Comparison of ENCODE assay signal across 9 mouse cellular contexts in the genomic region with DNA sequence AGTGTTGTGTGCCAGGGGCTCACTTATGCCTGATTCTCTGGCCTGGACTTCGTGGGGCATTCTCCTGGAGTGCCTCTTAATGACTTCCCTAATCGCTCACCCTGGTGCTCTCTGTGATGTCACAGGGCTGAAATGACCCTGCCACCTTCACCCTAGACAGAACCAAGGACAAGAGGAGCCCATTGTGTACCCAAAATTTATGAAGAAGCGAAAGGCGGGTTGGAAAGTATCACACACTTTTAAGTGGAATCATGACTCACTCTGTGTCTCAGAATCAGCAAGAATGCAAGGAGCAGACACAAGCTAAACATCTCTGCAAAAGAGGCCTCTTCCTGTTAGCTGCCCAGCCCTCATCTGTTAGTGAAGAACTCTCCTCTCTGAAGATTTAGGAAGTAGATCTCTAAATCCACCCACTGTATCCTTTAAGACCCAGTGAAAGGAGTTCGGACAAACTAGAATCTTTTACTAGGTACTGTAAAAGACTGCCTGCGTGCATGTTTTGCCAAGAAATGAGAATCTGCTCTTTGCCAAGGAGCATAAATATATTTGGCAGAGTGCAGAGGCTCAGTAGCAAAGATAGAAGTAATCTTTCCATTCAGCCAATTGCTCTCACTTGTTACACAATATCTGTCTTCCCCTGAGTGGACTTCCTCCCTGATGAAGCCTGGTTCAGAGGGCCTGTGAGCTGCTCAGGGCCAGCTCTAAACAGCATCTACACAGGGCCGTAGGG.
DNase-seq lines count a peak whose midpoint lies in the region; TF ChIP-seq lines count a peak whose summit lies in the region.
"Had no signal": no experiment of that assay in that cellular context is flagged by ENCODE, and none has a peak within 500 bp of the region (broad histone marks: within the 10 kb centered on the region; RNA-seq: fewer than 3 reads in every experiment).

No protein-coding gene starts in this region.

- H3K27me3 ChIP-seq in heart, embryonic 10.5 days (ENCODE audit: insufficient read depth, poor library complexity, severe bottlenecking), result no peaks in the 10 kb centered on the region
- no peaks in the 10 kb centered on the region; the same call in 1 of the 2 replicates for H3K27me3 ChIP-seq in liver, adult 2 months (ENCODE audit: control insufficient read depth, insufficient read depth, low read length)
- H3K27me3 ChIP-seq: neural tube, embryonic 12.5 days had no signal

- H3K4me3 ChIP-seq in heart, embryonic 10.5 days, result no peak overlapping the region
- no peak overlapping the region for H3K4me3 ChIP-seq in liver, adult 2 months (ENCODE audit: insufficient read depth, low read depth, low read length)
- H3K4me3 ChIP-seq: neural tube, embryonic 12.5 days had no signal

- no peak overlapping the region for H3K9ac ChIP-seq in liver, adult 2 months (ENCODE audit: low read depth, low read length)
- H3K9ac ChIP-seq: neural tube, embryonic 12.5 days had no signal

- TF ChIP-seq POLR2A in liver, adult 2 months (IDR thresholded peaks at IDR 0.05; ENCODE audit: extremely low read depth, insufficient read depth, low read length), result no peak

- H3K9me3 ChIP-seq in heart, embryonic 10.5 days, result no peaks in the 10 kb centered on the region
- H3K9me3 ChIP-seq: neural tube, embryonic 12.5 days had no signal

- H3K27ac ChIP-seq in heart, embryonic 10.5 days, result no peak overlapping the region
- peak overlapping the region; percentile 49 for H3K27ac ChIP-seq in liver, adult 2 months (replicated peaks; ENCODE audit: insufficient read depth, low read depth, low read length)
- H3K27ac ChIP-seq: neural tube, embryonic 12.5 days had no signal

- H3K36me3 ChIP-seq in heart, embryonic 10.5 days, result no peaks in the 10 kb centered on the region
- H3K36me3 ChIP-seq in liver, adult 2 months (ENCODE audit: control insufficient read depth, insufficient read depth, low read length), result no peaks in the 10 kb centered on the region
- H3K36me3 ChIP-seq: neural tube, embryonic 12.5 days had no signal

- DNase-seq in heart, adult 11 months, result peak; percentile 96
- no peak for DNase-seq in heart, embryonic 10.5 days (ENCODE audit: low spot score)
- peak; percentile 32 to 36 for DNase-seq in adrenal gland, postnatal 36 days
- peak; percentile 12 for DNase-seq in heart, postnatal 4 days
- peak; percentile 43 for DNase-seq in liver, adult 2 months (ENCODE audit: extremely low read depth, low read depth, low spot score)
- DNase-seq in right cerebral cortex, postnatal 25 days, result peak; percentile 14
- DNase-seq in neural tube, embryonic 10.5 days (ENCODE audit: extremely low spot score, low spot score), result no peak
- no peak for DNase-seq in urinary bladder, postnatal 25 days (ENCODE audit: low spot score)

- no peaks in the 10 kb centered on the region for H3K79me2 ChIP-seq in liver, adult 2 months (ENCODE audit: control insufficient read depth, insufficient read depth, low read length)

- no peaks in the 10 kb centered on the region for H3K4me1 ChIP-seq in heart, embryonic 10.5 days
- H3K4me1 ChIP-seq in liver, adult 2 months (ENCODE audit: control insufficient read depth, insufficient read depth, low read length), result no peaks in the 10 kb centered on the region; the same call in 1 of the 2 replicates
- H3K4me1 ChIP-seq: neural tube, embryonic 12.5 days had no signal

- TF ChIP-seq CTCF in liver, adult 2 months (IDR thresholded peaks at IDR 0.05; ENCODE audit: low read depth, low read length), result no peak

- WGBS in heart, embryonic 10.5 days, result 70% methylated on average over 7 of the region's 7 CpGs
- 62% methylated on average over 7 of the region's 7 CpGs for WGBS in liver, adult 2 months

Comparison
In these comparisons a context has a peak if more than half of its experiments do, and no peak if none do; other contexts are left out.
1. DNase-seq: peak in heart, adult 11 months (single experiment), adrenal gland, postnatal 36 days (2 of 2), heart, postnatal 4 days (single experiment), liver, adult 2 months (single experiment) and right cerebral cortex, postnatal 25 days (single experiment); none in heart, embryonic 10.5 days (single experiment), neural tube, embryonic 10.5 days (single experiment) and urinary bladder, postnatal 25 days (single experiment).